Mouse (Mus musculus): ENCODE results near the gene Nol10.

GRCm38 (mm10) chr12:17360650-17361049, 12.4 kb downstream of the Nol10 start:
- no peak for TF ChIP-seq POLR2A (IDR thresholded peaks at IDR 0.05; ENCODE audit: control insufficient read depth in 1 of 2, insufficient read depth in 1 of 2, low read depth in 1 of 2, low read length in 2 of 2, poor library complexity in 1 of 2)
- TF ChIP-seq ZC3H11A (IDR thresholded peaks at IDR 0.05; ENCODE audit: low read depth, low read length): no peak
- TF ChIP-seq E2F4 (IDR thresholded peaks at IDR 0.05; ENCODE audit: borderline replicate concordance, low read depth, low read length): no peak
- TF ChIP-seq CHD1 (IDR thresholded peaks at IDR 0.05; ENCODE audit: low read depth, low read length): no peak
- TF ChIP-seq USF1 (IDR thresholded peaks at IDR 0.05; ENCODE audit: low read depth, low read length): no peak
- TF ChIP-seq CTCF (IDR thresholded peaks at IDR 0.05 in 2 of 3, conservative IDR thresholded peaks at IDR 0.05 in 1 of 3; ENCODE audit: control insufficient read depth in 1 of 3, insufficient read depth in 1 of 3, low read depth in 2 of 3, low read length in 3 of 3, poor library complexity in 1 of 3, severe bottlenecking in 1 of 3): no peak
- TF ChIP-seq EP300 (IDR thresholded peaks at IDR 0.05; ENCODE audit: low read depth in 1 of 2, low read length in 2 of 2): no peak
- no peak for TF ChIP-seq RCOR1 (IDR thresholded peaks at IDR 0.05; ENCODE audit: low read depth, low read length)
- no peak for TF ChIP-seq ELF1 (IDR thresholded peaks at IDR 0.05; ENCODE audit: low read depth, low read length)
- no peak for TF ChIP-seq USF2 (IDR thresholded peaks at IDR 0.05; ENCODE audit: borderline replicate concordance in 1 of 2, insufficient read depth in 1 of 2, low read depth in 1 of 2, low read length in 2 of 2)
- no peak for TF ChIP-seq GABPA (IDR thresholded peaks at IDR 0.05; ENCODE audit: low read depth, low read length)
- no peak for TF ChIP-seq NRF1 (IDR thresholded peaks at IDR 0.05; ENCODE audit: insufficient read depth, low read depth, low read length, poor library complexity, severe bottlenecking)
- no peak for TF ChIP-seq MYC (IDR thresholded peaks at IDR 0.05; ENCODE audit: low read depth, low read length)
- no peak for TF ChIP-seq HCFC1 (IDR thresholded peaks at IDR 0.05; ENCODE audit: low read depth, low read length)

Data from MEL (cell line).